Mouse (Mus musculus) adrenal gland, postnatal 10 days (tissue): ENCODE data around the gene Ralgapa1. TPM values are rescaled to one million over a fixed set of nuclear protein-coding genes. Genes with fewer than 3 reads are reported as not detected.
A peak's percentile ranks its signal among the peaks of the same experiment; 100 is the strongest.
"Not testable (repeated sequence)": the region's sequence is repeated elsewhere in the genome, so short reads cannot be mapped to it uniquely, and the experiment has no call there.

Experiments
- DNase-seq: peaks from one replicate; pipeline ENCODE4 v3.0.0; 2021; ENCODE audit warnings: mixed read lengths
- total RNA-seq, 2 experiments: library from RNA; stranded (reverse); gene quantifications; 2 replicates each; pipeline ENCODE4 v1.2.3; 2021

Ralgapa1 gene
- total RNA-seq, 2 experiments from 2014 or later: 55.1 to 63.8 TPM

- peak; percentile 56 for DNase-seq
Measured at GRCm38 (mm10) chr12:55598887-55599561, 221.9 kb downstream of the Ralgapa1 start, which contains the start of gene Insm2. TSS of gene Insm2 (plus strand) at chr12:55599427.

GRCm38 (mm10) chr12:55598537-55598886, 222.5 kb downstream of the Ralgapa1 start:
- no peak for DNase-seq

- DNase-seq: not testable (repeated sequence)
Measured at GRCm38 (mm10) chr12:55586936-55587335, 234.0 kb downstream of the Ralgapa1 start.

GRCm38 (mm10) chr12:55573794-55574193, 247.2 kb downstream of the Ralgapa1 start:
- peak; percentile 35 for DNase-seq

DNA sequence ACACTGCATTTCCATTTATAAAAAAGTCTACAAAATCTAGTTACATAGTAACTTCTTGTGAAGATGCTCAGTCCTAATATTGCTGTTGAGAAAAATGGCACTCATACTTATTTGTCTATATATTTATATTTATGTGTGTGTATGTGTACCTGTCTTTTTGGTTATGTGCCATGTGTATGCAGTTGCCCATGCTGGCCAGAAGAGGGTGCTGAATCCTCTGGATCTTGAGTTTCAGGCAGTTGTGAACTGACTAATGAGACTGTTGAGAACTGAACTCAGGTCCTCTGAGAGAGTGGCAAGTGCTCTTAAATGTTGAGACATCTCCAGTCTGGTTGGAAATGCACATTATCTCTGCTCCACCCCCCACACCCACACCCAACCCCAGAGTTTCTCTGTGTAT, 247.9 kb downstream of the Ralgapa1 start:
- no peak for DNase-seq

GRCm38 (mm10) chr12:55571661-55572060, 249.3 kb downstream of the Ralgapa1 start:
- no peak for DNase-seq

DNA sequence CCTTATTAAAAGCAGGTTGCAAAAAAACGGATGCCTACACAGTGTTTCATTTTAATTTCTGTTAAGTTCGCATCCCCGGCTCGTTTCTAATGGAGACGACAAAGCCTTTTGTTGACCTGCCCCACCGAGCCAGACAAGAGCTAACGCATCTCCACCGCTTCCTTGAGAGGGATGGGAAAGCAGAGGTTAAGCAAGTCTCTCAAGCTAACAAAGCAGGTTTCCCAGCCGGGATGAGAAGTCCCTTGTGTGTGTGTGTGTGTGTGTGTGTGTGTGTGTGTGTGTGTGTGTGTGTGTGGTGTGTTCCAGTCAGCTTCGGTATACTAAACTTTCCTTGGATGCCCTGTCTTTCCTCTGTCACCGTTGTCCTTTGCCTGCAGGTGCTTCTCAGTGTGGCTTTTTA, 249.8 kb downstream of the Ralgapa1 start:
- DNase-seq: no peak

GRCm38 (mm10) chr12:55570646-55571045, 250.3 kb downstream of the Ralgapa1 start:
- DNase-seq: no peak

DNA sequence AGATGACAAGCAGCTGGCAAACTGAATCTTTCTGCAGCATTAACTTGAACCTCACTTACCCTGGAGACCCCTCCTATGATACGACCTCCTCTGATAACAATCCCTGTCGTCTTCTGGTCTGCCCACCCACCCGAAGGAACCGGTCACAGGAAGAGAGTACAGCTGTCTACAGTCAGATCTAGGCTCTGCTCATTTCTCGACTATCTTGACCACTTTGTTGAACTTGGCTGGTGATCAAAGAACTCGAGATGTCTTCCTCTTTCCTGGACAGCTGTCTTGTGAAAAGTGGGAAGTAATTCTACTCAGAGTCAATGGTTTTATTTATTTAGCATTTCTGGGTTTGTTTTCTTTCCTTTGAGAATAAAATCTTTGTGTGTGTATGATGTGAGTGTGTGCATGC, 251.3 kb downstream of the Ralgapa1 start:
- DNase-seq: no peak

DNA sequence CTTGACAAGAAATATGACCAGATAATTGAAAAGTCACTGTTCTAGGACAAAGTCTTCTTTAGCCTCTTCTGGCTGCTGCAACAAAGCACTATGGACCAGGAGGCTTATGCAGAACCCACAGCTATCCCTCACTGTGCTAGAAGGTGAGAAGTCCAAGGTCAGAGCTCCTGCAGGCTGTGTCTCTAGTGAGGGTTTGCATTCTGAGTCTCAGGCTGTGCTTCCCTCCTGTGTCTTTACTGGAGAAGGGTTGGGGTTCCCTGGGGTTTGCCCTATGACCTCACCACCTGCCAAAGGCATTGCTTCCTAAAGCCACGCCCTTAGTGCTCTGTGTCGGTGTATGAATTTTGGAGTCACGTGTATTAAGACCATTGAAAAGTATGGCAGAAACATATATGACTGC, 252.5 kb downstream of the Ralgapa1 start:
- DNase-seq: no peak

- DNase-seq: no peak
Measured at GRCm38 (mm10) chr12:55566837-55567236, 254.1 kb downstream of the Ralgapa1 start.

DNA sequence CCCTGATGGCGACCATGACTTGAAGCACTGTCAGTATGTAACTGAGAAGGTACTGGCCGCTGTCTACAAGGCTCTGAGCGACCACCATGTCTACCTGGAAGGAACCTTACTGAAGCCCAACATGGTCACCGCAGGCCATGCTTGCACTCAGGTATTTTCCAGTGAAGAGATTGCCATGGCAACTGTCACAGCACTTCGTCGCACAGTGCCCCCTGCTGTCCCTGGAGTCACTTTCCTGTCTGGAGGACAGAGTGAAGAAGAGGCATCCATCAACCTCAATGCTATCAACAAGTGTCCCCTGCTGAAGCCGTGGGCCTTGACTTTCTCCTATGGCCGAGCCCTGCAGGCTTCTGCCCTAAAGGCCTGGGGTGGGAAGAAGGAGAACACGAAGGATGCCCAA, 255.1 kb downstream of the Ralgapa1 start:
- DNase-seq: no peak

GRCm38 (mm10) chr12:55565206-55565605, 255.8 kb downstream of the Ralgapa1 start, which contains the start of gene Aldoart2:
TSS of gene Aldoart2 (plus strand) at chr12:55565239.
- no peak for DNase-seq

GRCm38 (mm10) chr12:55564187-55564963, 256.6 kb downstream of the Ralgapa1 start:
- no peak for DNase-seq

GRCm38 (mm10) chr12:55563742-55564141, 257.2 kb downstream of the Ralgapa1 start:
- DNase-seq: no peak

GRCm38 (mm10) chr12:55560025-55560690, 260.8 kb downstream of the Ralgapa1 start:
- peak; percentile 34 for DNase-seq

- no peak for DNase-seq
Measured at GRCm38 (mm10) chr12:55559184-55559855, 261.6 kb downstream of the Ralgapa1 start.

GRCm38 (mm10) chr12:55557866-55558265, 263.1 kb downstream of the Ralgapa1 start:
- no peak for DNase-seq

- DNase-seq: not testable (repeated sequence)
Measured at GRCm38 (mm10) chr12:55554901-55555300, 266.1 kb downstream of the Ralgapa1 start.
